Mouse (Mus musculus) adrenal gland, postnatal 10 days (tissue): ENCODE data around the gene Ccdc186. TPM values are rescaled to one million over a fixed set of nuclear protein-coding genes. Genes with fewer than 3 reads are reported as not detected.

Experiments used
- DNase-seq: peaks from one replicate; pipeline ENCODE4 v3.0.0; 2021; ENCODE audit warnings: mixed read lengths
- long read RNA-seq, 2 experiments: library from polyadenylated mRNA; stranded (forward); transcript quantifications; one replicate each; pipeline ENCODE4 v2.0.0; 2021
- total RNA-seq, 2 experiments: library from RNA; stranded (reverse); gene quantifications; 2 replicates each; pipeline ENCODE4 v1.2.3; 2021

The Ccdc186 gene
- total RNA-seq = 10 to 100 TPM; 19.9 to 20.0 TPM
- long read RNA-seq, experiment 1, full-length matches to known transcripts = 1 of 8 reads
- long read RNA-seq, experiment 1, partial matches to known transcripts = 2 of 8 reads
- long read RNA-seq, experiment 1, other reads (novel, unspliced or antisense) = 5 of 8 reads
- long read RNA-seq, experiment 2, full-length matches to known transcripts = 2 of 4 reads
- long read RNA-seq, experiment 2, partial matches to known transcripts = 1 of 4 reads
- long read RNA-seq, experiment 2, other reads (novel, unspliced or antisense) = 1 of 4 reads

GRCm38 (mm10) chr19:56821798-56822447, at the start of gene Ccdc186:
TSS of gene Ccdc186 (minus strand) at chr19:56822190.
- peak; percentile 98 for DNase-seq

DNA sequence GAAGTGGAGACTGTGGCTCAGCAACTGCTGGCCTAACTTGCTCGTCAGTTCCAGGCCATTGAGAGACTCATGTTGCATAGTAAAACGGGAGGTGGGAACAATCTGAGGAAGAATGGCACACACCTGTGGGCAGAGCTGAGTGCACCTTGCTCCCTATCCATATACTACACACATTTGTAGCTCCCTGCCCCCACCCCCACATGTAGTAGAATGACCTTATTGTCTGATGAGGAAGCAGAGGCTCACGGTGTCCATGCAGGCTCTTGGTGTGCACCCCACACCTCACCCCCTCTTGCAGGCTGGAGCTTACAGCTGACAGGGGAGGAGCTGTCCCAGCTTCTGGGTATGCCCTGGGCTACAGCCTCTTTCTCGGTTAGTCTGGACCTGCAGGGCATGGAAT, 45.7 kb upstream of the Ccdc186 start:
- no peak for DNase-seq

DNA sequence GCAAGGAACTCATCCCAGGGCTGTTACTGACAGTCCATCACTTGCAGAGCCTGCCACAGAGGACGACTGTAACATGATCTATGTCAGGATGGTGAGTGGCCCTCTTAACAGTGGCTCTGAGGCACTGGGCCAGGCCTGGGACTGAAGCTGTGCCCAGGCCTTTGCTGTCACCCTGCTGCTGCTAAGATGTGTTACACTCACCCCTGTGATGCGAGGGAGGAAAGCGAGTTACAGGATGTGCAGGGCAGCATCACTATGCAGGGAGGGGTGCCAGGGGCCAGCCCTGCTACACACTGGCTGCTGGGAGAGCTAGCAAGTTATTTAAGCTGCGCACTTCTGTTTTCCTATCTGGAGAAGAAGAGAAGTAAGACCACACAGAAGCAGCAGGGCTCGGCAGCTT, 34.5 kb upstream of the Ccdc186 start:
- DNase-seq = no peak

DNA sequence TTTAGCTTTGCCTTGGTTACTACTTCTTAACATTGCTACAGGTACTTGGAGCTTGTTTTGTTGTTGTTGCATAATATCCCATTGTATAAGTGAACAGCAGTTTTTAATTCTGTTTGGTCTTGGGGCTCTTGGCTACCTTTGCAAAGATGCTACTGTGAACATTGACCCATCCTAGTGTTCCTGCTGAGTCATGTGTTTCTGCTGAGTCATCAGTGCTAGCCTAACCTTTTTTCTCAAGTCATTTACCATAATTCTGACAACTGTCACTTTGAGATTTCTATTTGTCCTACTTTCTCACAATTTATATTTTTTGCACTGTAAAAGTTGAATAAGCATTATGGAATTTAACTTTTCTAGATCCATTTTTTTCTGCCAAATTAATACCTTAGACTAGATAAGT, 30.6 kb upstream of the Ccdc186 start:
- DNase-seq = no peak

DNA sequence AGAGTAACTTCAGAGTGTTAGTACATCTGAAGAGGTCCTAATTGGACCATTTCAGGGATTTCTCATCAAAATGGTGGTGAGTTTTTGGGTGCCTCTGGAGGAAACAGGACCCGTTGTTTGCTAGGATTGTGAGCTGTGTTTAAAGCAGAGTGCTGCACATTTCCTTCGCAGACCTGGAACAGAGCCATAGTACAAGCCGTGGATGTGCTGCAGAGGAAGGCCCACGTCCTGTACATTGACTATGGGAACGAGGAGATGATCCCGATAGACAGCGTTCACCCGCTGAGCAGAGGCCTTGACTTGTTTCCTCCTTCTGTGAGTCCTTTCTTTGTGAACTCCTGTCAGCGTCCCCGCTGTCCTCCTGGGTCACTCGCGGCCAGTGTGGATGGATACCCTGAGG, 21.0 kb upstream of the Ccdc186 start:
- no peak for DNase-seq

DNA sequence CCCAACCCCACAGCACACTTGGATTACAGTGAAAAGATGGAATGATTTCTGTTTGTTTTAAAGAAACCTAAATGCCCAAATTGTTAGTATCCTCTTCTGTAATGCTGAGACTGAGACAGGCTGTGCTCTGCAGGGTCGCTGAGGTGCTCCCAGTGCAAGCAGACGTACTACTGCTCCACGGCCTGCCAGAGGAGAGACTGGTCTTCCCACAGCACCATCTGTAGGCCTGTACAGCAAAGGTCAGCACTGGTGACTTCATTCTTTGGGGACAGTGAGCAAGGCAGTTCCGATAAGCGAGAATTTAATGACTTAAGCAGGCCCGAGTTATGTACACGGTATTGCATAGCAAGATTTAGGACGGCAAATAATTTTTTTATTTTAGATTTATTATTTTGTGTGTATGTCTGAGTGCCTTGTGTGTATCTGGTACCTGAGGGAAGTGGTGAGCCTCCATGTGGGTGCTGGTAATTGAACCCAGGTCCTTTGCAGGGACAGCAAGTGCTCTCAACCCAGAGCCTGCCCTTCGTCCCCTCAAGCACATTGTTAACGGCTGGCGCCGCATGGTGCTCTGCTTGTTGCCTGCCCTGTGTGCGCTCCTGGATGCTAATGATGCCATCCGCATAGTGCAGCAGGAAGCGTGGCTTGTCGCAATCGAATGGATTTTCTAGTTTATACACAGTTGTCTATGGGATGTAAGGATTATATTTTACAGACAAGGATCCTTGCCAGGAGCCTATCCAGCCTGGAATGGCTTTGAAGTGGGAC, 17.1 kb upstream of the Ccdc186 start:
- no peak for DNase-seq

DNA sequence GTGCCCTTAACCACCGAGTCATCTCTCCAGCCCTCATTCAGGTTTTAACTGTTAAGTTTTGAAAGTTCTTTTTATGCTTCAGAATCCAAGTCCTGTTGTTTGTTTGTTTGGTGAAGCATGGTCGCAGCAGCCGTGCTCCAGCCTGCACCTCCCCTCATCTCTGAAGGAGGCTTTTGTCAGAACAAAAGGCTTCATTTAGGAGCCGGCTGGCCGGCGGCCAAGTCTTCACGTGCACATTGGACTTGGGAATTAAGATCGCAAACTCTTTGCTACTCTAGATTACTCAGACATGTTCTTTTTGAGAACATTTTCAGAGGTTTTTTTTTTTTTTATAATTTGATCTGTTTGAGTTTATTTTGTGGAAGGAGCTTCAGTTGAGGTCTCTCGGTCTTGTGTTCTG, 13.3 kb upstream of the Ccdc186 start:
- peak; percentile 22 for DNase-seq

DNA sequence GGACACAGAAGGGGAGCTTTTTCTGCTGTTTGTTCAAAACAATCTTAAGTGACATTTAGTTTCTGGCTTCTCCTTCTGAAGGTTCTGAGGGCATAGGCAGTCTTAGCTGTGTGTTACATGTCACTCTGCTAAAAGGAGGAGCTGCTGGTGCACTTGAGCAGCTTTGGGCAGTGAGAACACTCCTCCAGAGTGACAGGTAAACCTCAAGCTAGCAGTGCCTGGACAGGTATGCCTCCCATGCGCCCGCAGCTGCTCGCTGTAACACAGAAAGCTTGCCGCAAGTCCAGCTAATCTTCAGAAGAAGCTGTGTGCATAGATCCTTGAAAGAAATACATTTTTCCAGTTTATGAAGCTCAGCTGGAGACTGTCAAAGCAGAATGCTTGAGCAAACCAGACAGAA, 8.2 kb upstream of the Ccdc186 start:
- no peak for DNase-seq

DNA sequence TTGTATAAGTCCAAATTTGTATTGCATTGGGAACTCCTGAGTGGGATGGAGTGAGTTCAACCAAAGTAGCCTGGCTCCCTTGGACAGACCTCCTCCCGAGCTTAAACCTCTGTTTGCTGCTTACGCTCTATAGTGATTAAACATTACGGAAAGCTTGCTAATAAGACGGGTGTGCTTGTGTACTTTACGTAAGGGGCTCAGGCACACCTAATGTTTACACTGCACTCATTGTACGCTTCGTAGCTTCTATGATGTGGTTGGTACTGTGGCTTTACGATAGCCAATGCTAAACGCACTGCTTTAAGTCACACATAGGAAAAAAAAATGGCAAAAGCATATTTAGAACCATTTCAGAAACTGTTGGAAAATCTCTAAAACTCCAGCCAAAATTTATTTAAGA, 7.3 kb upstream of the Ccdc186 start:
- DNase-seq = no peak

DNA sequence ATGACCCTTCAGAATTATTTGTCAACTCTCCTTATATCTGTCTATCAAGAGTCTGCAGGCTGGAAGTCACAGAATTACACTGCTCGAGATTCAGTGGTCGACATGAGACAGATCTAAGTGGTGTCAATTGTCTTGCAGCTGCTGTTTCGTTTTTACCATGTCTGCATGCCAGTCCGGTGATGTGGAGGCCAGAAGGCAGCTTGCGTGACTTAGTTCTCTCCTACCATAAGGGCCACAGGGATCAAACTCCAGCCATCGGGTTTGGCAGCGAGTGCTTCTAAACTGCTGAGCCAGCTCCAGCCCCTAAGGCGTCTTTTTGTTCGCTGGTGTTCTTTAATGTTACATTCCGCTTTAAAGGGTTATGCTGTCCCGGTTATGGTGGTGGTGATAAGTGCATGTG, 6.3 kb upstream of the Ccdc186 start:
- DNase-seq = no peak

- DNase-seq = no peak
These were observed 4.1 kb upstream of the Ccdc186 start, which contains the start of gene Tdrd1 for GRCm38 (mm10) chr19:56826047-56826631. TSS of gene Tdrd1 (plus strand) at chr19:56826209.

- no peak for DNase-seq
These were observed 452 bp upstream of the Ccdc186 start for GRCm38 (mm10) chr19:56822448-56822836.

DNA sequence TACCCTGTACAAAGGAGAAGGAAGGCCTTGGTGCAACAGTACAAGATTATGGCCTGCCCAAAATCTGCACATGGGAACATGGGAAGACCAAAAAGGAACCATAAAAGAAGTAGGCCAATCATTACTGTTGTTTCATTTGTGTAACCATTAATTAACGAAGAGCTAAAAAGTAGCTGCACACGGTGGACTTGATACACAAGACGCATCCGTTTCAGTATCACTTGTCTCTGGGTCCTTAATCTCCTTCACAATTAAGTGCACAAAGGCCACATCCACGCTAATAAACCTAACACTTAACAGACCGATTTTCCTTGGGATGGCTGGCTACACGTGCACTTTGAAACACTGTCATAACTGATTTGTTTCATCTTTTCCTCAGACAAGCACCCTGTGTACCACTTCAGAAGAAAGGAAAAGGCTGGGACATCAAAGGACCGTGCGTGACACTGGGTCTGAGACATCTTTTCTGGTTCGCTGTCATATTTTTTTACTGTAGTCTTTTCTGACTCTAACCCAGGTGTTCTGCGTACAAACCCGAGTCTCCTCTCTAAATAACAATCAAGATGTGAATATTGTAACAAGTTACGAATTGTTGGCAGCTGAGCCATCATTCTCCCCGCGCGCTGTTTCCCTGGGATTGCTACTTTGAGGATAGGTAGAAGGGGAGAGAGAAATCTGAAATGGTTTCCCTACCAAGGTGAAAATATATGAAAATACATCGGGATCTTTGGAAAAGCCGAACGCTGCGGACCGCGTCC, 771 bp downstream of the Ccdc186 start:
- peak; percentile 3 for DNase-seq

DNA sequence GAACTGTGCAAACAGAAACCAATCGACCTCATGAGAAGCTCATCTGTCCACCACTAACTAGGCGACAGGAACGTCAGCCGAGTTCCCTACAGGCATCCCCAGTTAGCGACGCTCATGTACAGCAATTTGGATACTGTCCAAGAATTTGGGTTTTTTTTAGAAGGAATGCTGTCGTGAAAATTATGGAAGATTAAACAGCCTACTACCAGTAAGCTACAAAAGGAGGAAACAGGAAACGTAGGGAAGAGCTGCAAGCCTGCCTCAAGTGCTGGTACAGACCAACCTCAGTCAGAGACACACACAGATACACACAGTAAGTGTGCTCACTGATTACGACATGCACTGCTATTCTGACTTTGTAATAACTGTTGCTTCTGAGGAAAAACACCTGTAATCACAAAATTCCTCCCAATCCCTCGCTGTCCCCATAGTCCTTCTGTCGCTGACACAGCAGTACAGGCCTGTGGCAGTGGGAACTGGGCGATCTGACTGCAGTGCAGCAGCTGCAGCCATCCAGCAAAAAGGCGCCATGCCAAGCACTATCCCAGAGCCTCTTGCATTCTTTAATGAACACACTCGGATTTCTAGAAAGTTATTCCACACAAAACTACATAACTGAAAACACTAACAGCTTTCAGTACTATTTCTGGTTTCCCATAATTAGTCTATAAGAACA, 4.0 kb downstream of the Ccdc186 start:
- DNase-seq = peak; percentile 29

DNA sequence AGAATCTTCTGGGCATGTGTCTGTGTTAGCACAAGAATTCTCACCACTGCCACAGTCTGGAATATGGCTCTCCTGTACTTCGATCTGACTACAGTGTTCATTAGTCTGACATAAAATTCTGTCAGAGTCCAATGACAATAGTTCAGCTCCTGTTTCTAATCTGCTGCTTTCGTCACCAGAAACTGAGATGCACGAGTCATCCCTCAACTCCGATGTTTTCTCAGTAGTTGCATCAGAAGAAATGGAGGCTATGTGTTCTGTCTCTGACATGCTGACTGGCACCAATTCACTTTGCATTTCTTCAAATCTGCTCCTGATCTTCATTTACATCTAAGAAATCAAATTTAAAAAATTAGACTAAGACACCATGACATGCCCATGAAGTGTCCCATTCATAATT, 8.6 kb downstream of the Ccdc186 start:
- no peak for DNase-seq

- peak; percentile 59 for DNase-seq
These were observed 10.4 kb downstream of the Ccdc186 start for GRCm38 (mm10) chr19:56811590-56811989.

- DNase-seq = no peak
These were observed 11.3 kb downstream of the Ccdc186 start for GRCm38 (mm10) chr19:56810641-56811146.

DNA sequence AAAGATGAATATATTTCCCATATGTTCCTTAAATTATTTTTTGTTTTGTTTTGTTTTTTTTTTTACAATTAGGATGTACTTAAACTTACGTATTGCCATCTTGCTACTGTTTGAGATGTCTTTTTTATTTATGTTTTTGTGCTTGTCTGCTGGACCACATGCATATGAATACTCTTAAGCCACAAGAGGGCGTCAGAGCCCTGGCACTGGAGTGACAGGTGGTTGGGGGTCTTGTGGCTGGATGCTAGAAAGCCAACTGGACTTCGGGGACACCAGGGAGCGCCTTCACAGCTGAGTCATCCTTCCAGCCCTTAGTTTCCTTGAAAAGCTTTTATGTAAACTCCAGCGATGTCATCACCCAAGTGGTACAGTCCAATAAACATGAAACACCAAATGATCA, 13.2 kb downstream of the Ccdc186 start:
- DNase-seq = no peak

- DNase-seq = no peak
These were observed 14.9 kb downstream of the Ccdc186 start for GRCm38 (mm10) chr19:56807122-56807521.

GRCm38 (mm10) chr19:56805366-56805765, 16.6 kb downstream of the Ccdc186 start:
- no peak for DNase-seq

DNA sequence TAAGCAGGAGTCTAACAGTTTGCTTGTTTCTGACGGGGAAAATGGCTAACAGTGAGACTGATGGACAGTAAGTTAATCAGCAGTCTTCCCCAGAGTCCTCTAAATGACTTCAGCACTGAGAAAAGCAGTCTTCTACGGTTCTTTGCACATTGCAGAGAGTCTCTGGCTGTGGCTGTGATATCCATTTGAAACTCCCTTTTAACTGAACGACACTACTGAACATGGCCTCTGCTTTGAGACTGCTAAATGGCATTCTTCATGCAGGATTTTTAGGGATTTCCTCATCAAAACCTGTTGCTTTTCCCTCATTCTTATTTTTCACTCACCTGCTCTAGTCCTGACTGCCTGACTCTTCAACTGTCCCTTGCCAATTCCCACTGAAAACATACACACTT, 19.6 kb downstream of the Ccdc186 start:
- no peak for DNase-seq
